Mouse (Mus musculus): Measurements from ENCODE around the gene Lnpep.

DNA sequence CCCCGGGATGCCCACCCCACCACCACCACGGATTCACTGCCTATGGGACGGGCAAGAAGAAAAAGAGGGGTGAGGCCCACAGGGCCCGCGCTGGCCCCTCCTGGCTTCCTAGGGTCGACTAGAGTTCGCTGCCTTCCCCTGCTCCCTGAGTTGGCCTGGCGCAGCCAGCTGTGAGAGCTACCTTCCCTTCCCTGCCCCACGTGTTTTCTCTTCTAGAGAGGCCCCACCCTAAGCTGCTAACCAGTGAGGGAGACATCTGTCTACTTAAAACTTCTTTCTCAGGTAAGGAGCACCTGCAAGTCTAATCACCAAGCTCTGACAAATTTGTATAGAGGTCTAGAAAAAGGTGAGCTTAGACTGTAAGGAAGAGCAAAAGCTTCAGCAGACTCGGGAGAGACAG lies 118.2 kb downstream of the Lnpep start:
- TF ChIP-seq CTCF (conservative IDR thresholded peaks at IDR 0.05; ENCODE audit: insufficient read depth, insufficient read length, low read depth, low read length) (no peak), POLR2A (IDR thresholded peaks at IDR 0.05; ENCODE audit: low read depth, low read length) (no peak)
